Mouse (Mus musculus): ENCODE measurements around the gene Gtf2i. TPM values are rescaled to one million over a fixed set of nuclear protein-coding genes. Genes with fewer than 3 reads are reported as not detected.

Gene Gtf2i
- total RNA-seq, 2 experiments from 2014 or later: 188 to 206 TPM

DNA sequence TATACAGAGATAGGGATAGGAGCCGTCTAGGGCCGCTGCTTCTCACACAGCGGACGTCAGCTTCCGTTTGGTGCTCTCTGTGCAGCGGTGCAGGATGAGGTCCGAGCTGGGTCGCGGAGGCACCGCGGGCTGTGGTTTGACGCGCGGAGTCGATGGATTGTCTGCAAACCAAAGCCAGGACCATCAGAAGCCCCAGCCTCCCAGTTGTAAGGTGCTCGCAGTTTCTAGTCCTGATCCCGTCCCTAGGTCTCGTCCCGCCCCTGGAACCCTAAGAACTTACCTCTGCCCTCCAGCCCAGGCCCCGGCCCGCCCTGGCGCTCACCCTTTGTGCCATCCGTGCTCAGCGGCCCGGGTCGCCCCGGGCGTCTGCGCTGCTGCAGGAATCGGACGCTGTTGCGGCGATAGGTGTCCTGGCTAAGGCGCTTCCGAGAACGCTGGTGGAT, 92.8 kb downstream of the Gtf2i start:
- DNase-seq (ENCODE audit: low spot score in 2 of 2): no peak

DNA sequence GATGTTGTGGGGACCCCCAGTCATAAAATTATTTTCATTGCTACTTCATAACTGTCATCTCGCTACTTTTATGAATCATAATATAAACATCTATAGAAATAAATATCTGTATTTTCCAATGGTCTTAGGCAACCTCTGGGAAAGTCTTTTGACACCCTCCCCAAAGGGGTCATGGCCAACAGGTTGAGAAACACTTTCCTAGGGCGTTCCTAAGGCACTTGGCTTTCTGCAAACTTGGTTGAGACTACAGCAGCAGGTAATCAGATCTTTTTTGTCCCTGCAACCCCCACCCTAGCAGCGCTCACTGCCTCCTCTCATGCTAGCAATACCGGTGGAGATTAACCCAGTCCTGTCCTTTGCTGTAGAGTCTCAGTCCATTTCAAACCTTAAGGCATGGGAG, 93.3 kb downstream of the Gtf2i start:
- DNase-seq (ENCODE audit: low spot score in 2 of 2): no peak

DNA sequence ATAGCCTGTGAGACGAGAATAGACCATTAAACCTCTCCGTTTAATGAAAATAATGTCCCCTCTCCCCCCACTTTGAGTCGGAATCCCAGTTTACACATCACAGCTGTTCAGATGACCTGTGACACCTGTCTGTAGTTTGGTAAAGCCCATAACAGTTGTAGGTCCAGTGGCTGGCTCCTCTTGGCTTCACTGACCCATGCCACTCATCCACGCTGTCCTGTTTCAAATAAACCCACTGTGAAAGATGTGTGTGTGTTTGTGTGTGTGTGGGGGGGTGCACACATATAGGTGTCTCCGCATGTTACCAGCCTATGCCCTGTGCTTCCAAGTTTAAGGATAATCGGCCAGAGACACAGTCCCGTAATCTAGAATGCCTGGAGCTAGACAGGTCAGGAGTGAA, 96.7 kb downstream of the Gtf2i start:
- DNase-seq (ENCODE audit: low spot score in 2 of 2): no peak

DNA sequence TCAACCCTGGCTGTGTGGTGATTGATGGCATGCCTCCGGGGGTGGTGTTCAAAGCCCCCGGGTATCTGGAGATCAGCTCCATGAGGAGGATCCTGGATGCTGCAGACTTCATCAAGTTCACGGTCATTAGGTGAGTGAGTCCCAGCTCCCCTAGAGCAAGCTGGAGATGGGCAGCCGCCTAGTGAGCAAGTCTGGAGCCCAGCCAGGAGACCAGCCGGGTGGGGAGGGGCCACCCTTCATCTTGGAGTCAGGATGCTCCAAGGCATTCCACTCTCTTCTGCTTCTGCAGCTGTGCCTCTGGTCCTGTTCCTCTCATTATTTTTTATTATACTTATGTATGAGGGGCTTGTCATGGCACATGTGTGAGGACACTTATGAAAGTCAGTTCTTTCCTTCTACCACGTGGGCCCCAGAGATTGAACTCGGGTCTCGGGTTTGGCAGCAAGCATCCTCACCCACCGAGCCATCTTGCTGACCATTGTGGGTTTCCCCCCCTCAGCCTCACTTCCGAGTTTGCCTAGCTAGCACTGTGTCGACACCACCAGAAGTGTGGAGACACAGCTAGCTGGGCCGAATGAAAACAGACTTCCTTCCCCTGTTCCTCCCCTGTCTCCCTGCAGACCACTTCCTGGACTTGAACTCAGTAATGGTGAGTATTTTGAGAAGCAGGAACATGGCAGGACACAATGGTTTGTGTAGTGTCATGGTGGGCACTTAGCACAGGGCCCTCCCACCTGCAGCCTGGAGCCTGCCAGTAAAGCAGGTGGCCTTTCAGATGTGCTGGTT, 100.3 kb downstream of the Gtf2i start:
- DNase-seq (ENCODE audit: low spot score in 2 of 2): no peak

DNA sequence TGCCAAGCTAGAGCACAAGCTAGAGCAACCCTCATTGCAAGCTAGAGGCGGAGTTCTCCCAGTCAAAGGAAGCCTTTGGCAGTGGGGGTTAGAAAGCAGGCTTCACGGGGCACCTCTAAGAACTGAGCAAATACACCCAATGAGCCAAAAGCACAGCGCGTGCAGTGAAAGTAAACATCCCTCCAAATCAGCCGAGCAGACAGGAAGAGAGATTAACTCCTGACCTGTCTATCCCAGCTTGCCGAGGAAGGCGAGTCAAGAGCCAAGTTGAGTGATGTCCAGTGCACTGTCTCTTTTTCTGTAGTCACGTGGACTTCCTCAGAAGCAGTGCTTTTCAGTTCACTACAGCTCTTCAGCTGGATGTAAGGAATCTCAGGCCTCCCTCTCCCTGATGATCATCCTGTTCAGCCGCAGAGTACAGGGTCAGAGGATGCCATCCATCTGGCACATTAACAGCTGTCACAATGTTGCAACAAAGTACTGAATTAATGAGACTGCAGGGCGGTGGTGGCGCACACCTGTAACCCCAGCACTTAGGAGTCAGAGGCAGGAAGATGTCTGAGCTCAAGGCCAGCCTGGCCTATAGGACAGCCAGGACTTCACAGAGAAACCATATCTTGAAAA, 104.5 kb downstream of the Gtf2i start:
- no peak for DNase-seq (ENCODE audit: low spot score in 2 of 2)

DNA sequence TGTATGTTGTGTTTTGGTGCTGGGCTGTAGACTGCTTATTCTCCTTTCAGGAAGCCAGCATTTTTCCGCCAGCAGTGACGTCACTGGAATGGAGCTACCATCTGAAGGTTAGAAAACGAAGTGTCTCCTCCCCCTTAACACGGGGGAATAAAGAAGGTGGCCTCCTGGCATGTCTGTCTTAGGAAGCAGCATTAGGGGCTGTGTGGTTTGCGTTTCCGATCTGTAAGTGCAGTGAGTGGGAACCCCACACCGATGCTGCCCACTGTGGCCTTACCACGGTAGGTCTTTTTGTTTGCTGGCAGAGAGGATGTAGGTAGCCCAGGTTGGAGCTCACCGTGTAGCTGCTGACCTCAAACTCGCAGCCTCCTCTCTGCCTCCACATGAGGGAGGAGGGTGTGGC, 107.8 kb downstream of the Gtf2i start:
- no peak for DNase-seq (ENCODE audit: low spot score in 2 of 2)

DNA sequence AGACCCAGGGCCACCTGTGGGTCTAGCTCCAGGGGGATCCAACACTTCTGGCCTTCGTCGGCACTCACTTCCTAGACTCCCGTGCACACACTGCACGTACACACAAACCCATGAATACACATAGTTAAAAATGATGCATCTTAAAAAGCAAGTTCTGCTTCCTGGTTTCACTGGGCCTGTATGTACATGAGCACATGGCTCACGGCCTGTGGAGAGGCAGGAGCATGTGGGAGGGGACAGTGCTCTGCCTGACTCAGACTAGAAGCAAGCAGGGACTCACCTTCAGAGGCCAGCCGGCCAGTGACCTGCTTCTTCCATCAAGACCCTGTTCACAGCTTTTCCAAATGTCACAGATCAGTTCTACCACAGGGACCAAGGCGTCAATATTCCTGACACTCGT, 120.9 kb downstream of the Gtf2i start:
- DNase-seq (ENCODE audit: low spot score in 2 of 2): no peak

DNA sequence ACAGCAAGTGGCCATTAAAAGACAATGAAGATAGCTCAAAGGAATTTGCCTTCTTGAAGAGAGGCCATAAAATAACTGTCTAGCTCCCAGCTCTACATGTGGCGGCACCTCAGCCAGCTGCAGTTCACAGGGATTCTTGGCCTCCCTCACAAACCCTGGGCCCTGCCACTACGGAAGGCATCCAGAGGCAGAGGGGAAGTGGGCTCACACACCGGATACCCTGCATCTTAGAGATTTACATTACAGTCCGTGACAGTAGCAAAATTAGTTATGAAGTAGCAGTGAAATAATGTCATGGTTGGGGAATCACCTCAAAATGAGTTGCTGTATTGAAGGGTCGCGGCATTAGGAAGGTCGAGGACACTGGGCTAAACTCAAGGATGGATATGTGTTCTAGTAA, 126.0 kb downstream of the Gtf2i start:
- no peak for DNase-seq (ENCODE audit: low spot score in 2 of 2)

Small RNA genes within 50 kb of the gene (microRNA-seq; reads per million reads assigned to microRNA genes)
- 0 reads per million in 2 experiments for gene Mir3965

Other genes with a start within 250 kb of the Gtf2i start
- 10 to 100 TPM; 57.1 to 58.0 TPM for gene Castor2, start 215.0 kb downstream of the Gtf2i start, total RNA-seq (2021)
- gene Rcc1l, start 138.0 kb downstream of the Gtf2i start, total RNA-seq (2021): 10 to 100 TPM; 18.0 to 20.8 TPM
- 10 to 100 TPM; 13.1 to 14.7 TPM for gene Gtf2ird2, start 130.7 kb downstream of the Gtf2i start, total RNA-seq (2021)
- 1 to 10 TPM; 5.5 to 5.9 TPM for gene Ncf1, start 85.1 kb downstream of the Gtf2i start, total RNA-seq (2021)
- gene Gtf2ird1, start 142.0 kb upstream of the Gtf2i start, total RNA-seq (2021): 10 to 100 TPM; 35.6 to 46.3 TPM
- gene Clip2, start 237.7 kb upstream of the Gtf2i start, total RNA-seq (2021): 100 to 1,000 TPM; 124 to 133 TPM
- gene Syna, start 245.4 kb upstream of the Gtf2i start, total RNA-seq (2021): 1 to 10 TPM; 3.1 to 5.1 TPM